ENCODE assay signal across 8 mouse cellular contexts in the genomic region with DNA sequence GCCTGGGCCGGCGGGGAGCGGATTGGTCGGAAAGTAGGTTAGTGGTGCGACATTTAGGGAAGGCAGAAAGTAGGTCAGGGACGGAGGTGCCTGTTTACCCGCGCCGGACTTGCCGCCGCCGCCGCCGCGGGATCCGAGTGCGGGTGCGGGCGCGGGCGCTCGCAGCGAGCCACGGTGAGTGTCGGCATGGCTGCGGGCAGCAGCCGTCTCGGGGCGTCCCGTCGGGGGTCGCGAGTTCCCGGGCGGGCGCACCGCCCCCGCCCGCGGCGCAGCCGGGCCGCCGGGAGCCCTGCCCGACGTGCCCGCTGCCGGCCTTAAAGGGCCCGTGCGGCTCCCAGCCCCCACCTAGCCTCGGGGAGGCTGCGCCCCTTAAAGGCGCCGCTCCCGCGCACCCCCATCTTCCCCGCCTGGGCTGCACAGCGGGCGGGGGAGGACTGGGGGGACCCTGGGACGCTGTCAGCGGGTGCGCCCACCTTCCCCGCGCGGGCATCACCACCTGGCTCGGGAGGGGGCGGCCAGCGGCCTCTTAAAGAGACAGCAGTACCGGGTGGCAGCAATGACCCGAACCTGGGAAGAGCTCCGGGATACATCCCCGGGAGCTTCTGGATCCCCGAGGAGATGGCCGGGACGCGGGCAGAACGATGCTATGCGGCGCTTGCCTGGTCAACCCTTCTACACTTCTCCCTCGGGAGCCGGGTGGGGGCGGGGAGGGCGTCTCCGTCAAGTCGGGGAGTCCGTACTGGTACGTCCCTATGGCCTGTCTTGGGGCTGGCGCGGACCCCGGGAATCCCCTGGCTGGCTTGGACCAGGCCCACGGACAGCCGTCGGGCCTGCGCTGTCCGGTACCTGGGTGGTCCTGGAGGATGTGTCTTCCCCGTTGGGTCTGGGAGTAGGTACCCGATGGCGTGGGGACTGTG. TPM values are rescaled to one million over a fixed set of nuclear protein-coding genes. Genes with fewer than 3 reads are reported as not detected.
A peak's percentile ranks its signal among the peaks of the same experiment; 100 is the strongest.
DNase-seq lines count a peak whose midpoint lies in the region; ATAC-seq and TF ChIP-seq lines count a peak whose summit lies in the region.

No protein-coding gene starts in this region.

- no peaks in the 10 kb centered on the region for H3K36me3 ChIP-seq in CH12.LX (replicated peaks in 1 of 2; ENCODE audit: control insufficient read depth in 1 of 2, insufficient read depth in 1 of 2, low read length in 1 of 2)
- no peaks in the 10 kb centered on the region for H3K36me3 ChIP-seq in embryonic facial prominence, embryonic 15.5 days
- no peaks in the 10 kb centered on the region for H3K36me3 ChIP-seq in heart, postnatal 0 days (replicated peaks; ENCODE audit: control insufficient read depth, insufficient read depth, low read length)
- H3K36me3 ChIP-seq in liver, embryonic 16.5 days (ENCODE audit: control insufficient read depth, insufficient read depth): no peaks in the 10 kb centered on the region

- ATAC-seq in embryonic facial prominence, embryonic 15.5 days (ENCODE audit: insufficient number of reproducible peaks, low FRiP score, low TSS enrichment, low read depth): peak; percentile 61
- peak; percentile 71 for ATAC-seq in heart, postnatal 0 days (ENCODE audit: insufficient read depth, low read depth)
- ATAC-seq in liver, embryonic 16.5 days (ENCODE audit: low read depth): peak; percentile 47

- DNase-seq in CH12.LX (ENCODE audit: extremely low read depth): no peak
- peak; percentile 79 for DNase-seq in adrenal gland, postnatal 10 days
- no peak for DNase-seq in heart, postnatal 0 days (ENCODE audit: low spot score)
- peak; percentile 47 to 68 for DNase-seq in layer of hippocampus, adult 2 months (ENCODE audit: low spot score in 2 of 2)
- DNase-seq in urinary bladder, postnatal 25 days (ENCODE audit: low spot score): peak; percentile 44

- in situ Hi-C loops in CH12.LX (cut with MboI; ENCODE audit: low pct_ligation_motif_present, low pct_unique_long_range_greater_than_20kb, low sequenced_read_pairs): no loop called here

- H3K9ac ChIP-seq in CH12.LX (ENCODE audit: insufficient read depth, low read depth): peak overlapping the region; percentile 58
- H3K9ac ChIP-seq in embryonic facial prominence, embryonic 15.5 days: peak overlapping the region; percentile 46
- H3K9ac ChIP-seq in heart, postnatal 0 days (replicated peaks; ENCODE audit: low read depth, low read length): peak overlapping the region; percentile 76
- H3K9ac ChIP-seq in liver, embryonic 16.5 days (ENCODE audit: low read depth, low read length): peak overlapping the region; percentile 55

- dilution Hi-C loops in CH12.LX (cut with MboI; ENCODE audit: extremely low pct_ligation_motif_present, extremely low pct_unique_long_range_greater_than_20kb, low sequenced_read_pairs): no loop called here

- no peaks in the 10 kb centered on the region for H3K79me2 ChIP-seq in CH12.LX (replicated peaks; ENCODE audit: control insufficient read depth, extremely low read depth, insufficient read depth, poor library complexity, severe bottlenecking)

- TF ChIP-seq EP300 in CH12.LX (IDR thresholded peaks at IDR 0.05; ENCODE audit: low read length): no peak
- no peak for TF ChIP-seq EP300 in heart, postnatal 0 days (IDR thresholded peaks at IDR 0.05; ENCODE audit: low read depth)

- peak overlapping the region; percentile 59 for H3K4me2 ChIP-seq in CH12.LX (ENCODE audit: insufficient read depth, low read depth, poor library complexity, severe bottlenecking)
- peak overlapping the region; percentile 89 for H3K4me2 ChIP-seq in embryonic facial prominence, embryonic 15.5 days (replicated peaks)
- peak overlapping the region; percentile 92 for H3K4me2 ChIP-seq in heart, postnatal 0 days (ENCODE audit: low read depth, low read length)
- H3K4me2 ChIP-seq in liver, embryonic 16.5 days (ENCODE audit: low read depth, low read length): peak overlapping the region; percentile 60

- H3K27ac ChIP-seq in CH12.LX (ENCODE audit: insufficient read depth, low read depth): no peak overlapping the region
- peak overlapping the region; percentile 84 for H3K27ac ChIP-seq in embryonic facial prominence, embryonic 15.5 days (replicated peaks)
- peak overlapping the region; percentile 95 for H3K27ac ChIP-seq in heart, postnatal 0 days (ENCODE audit: low read depth)
- H3K27ac ChIP-seq in layer of hippocampus, adult 2 months: peak overlapping the region; percentile 95
- H3K27ac ChIP-seq in liver, embryonic 16.5 days (ENCODE audit: low read length): peak overlapping the region; percentile 64
- H3K27ac ChIP-seq in olfactory bulb, adult 2 months (ENCODE audit: insufficient read depth, low read depth, low read length): peak overlapping the region; percentile 58

- no peak for TF ChIP-seq CTCF in CH12.LX (conservative IDR thresholded peaks at IDR 0.05 in 1 of 2, IDR thresholded peaks at IDR 0.05 in 1 of 2; ENCODE audit: low read depth in 2 of 2, low read length in 2 of 2)
- no peak for TF ChIP-seq CTCF in heart, postnatal 0 days (IDR thresholded peaks at IDR 0.05; ENCODE audit: low read depth)
- TF ChIP-seq CTCF in layer of hippocampus, adult 2 months (conservative IDR thresholded peaks at IDR 0.05): no peak
- no peak for TF ChIP-seq CTCF in olfactory bulb, adult 2 months (IDR thresholded peaks at IDR 0.05; ENCODE audit: insufficient read depth, low read depth, low read length)

- no peak; the same call in 1 of the 2 replicates for TF ChIP-seq POLR2A in CH12.LX (IDR thresholded peaks at IDR 0.05; ENCODE audit: low read depth, low read length)
- peak; percentile 25; the same call in 1 of the 2 replicates for TF ChIP-seq POLR2A in olfactory bulb, adult 2 months (IDR thresholded peaks at IDR 0.05; ENCODE audit: insufficient read depth, low read depth, low read length)

- H3K9me3 ChIP-seq in CH12.LX (replicated peaks; ENCODE audit: low read length): peaks cover 2% of the 10 kb centered on the region
- H3K9me3 ChIP-seq in embryonic facial prominence, embryonic 15.5 days (replicated peaks): no peaks in the 10 kb centered on the region
- no peaks in the 10 kb centered on the region for H3K9me3 ChIP-seq in heart, postnatal 0 days (replicated peaks; ENCODE audit: control insufficient read depth, low read length)
- no peaks in the 10 kb centered on the region for H3K9me3 ChIP-seq in liver, embryonic 16.5 days (replicated peaks; ENCODE audit: control insufficient read depth, low read length)

- no peak for TF ChIP-seq RAD21 in CH12.LX (IDR thresholded peaks at IDR 0.05; ENCODE audit: low read depth, low read length)

- peak overlapping the region; percentile 47 to 75 (median 74) for H3K4me3 ChIP-seq in CH12.LX (replicated peaks in 1 of 3; ENCODE audit: low read depth in 2 of 3, low read length in 2 of 3, poor library complexity in 1 of 3)
- peak overlapping the region; percentile 84 for H3K4me3 ChIP-seq in embryonic facial prominence, embryonic 15.5 days (replicated peaks)
- H3K4me3 ChIP-seq in heart, postnatal 0 days (ENCODE audit: low read depth, low read length): peak overlapping the region; percentile 97
- H3K4me3 ChIP-seq in layer of hippocampus, adult 2 months: peak overlapping the region; percentile 97
- peak overlapping the region; percentile 70 for H3K4me3 ChIP-seq in liver, embryonic 16.5 days (ENCODE audit: low read depth, low read length)
- H3K4me3 ChIP-seq in olfactory bulb, adult 2 months (ENCODE audit: insufficient read depth, low read depth, low read length): peak overlapping the region; percentile 82

- peaks cover 38% of the 10 kb centered on the region for H3K27me3 ChIP-seq in CH12.LX (replicated peaks)
- peaks cover 52% of the 10 kb centered on the region for H3K27me3 ChIP-seq in embryonic facial prominence, embryonic 15.5 days
- no peaks in the 10 kb centered on the region; the same call in 1 of the 2 replicates for H3K27me3 ChIP-seq in heart, postnatal 0 days (ENCODE audit: control insufficient read depth, insufficient read depth, low read length)
- peaks cover 48% of the 10 kb centered on the region for H3K27me3 ChIP-seq in liver, embryonic 16.5 days (ENCODE audit: control insufficient read depth, insufficient read depth, low read depth, low read length)

- peaks cover 9 to 25% of the 10 kb centered on the region in 2 experiments for H3K4me1 ChIP-seq in CH12.LX (ENCODE audit: control insufficient read depth in 1 of 2, insufficient read depth in 2 of 2)
- H3K4me1 ChIP-seq in embryonic facial prominence, embryonic 15.5 days: peaks cover 14% of the 10 kb centered on the region
- peaks cover 16% of the 10 kb centered on the region; the same call in 1 of the 2 replicates for H3K4me1 ChIP-seq in heart, postnatal 0 days (ENCODE audit: control insufficient read depth, insufficient read depth)
- no peaks in the 10 kb centered on the region for H3K4me1 ChIP-seq in liver, embryonic 16.5 days (ENCODE audit: control insufficient read depth, low read depth, low read length)
- peaks cover 15% of the 10 kb centered on the region for H3K4me1 ChIP-seq in olfactory bulb, adult 2 months (ENCODE audit: control insufficient read depth, insufficient read depth, low read length)

- under 1% methylated on average over 94 of the region's 98 CpGs for WGBS in embryonic facial prominence, embryonic 15.5 days
- WGBS in heart, postnatal 0 days: under 1% methylated on average over 85 of the region's 98 CpGs
- under 1% methylated on average over 89 of the region's 98 CpGs for WGBS in liver, embryonic 16.5 days (ENCODE audit: insufficient replicate concordance)
- WGBS in olfactory bulb, adult 2 months: under 1% methylated on average over 98 of the region's 98 CpGs

TF ChIP-seq in CH12.LX, 34 proteins besides CTCF, POLR2A, EP300 and RAD21 (continues in another document):
- TF ChIP-seq ETS1 (conservative IDR thresholded peaks at IDR 0.05; ENCODE audit: low read depth, low read length): no peak
- TF ChIP-seq USF2 (conservative IDR thresholded peaks at IDR 0.05; ENCODE audit: low read depth, low read length): no peak
- TF ChIP-seq MXI1 (IDR thresholded peaks at IDR 0.05; ENCODE audit: low read depth, low read length): no peak
- no peak for TF ChIP-seq USF1 (IDR thresholded peaks at IDR 0.05; ENCODE audit: low read depth, low read length)
- TF ChIP-seq KAT2A (IDR thresholded peaks at IDR 0.05; ENCODE audit: insufficient replicate concordance, low read length): no peak
- TF ChIP-seq MAFK (IDR thresholded peaks at IDR 0.05; ENCODE audit: insufficient replicate concordance, low read length): no peak

RNA-seq across cellular contexts. Expression of a gene that starts 0.5 kb away (rescaled TPM):
- 2.5 and 2.6 TPM in 2 replicates for total RNA-seq in CH12.LX (2012; rRNA removed)
- 4.6 TPM in 2 replicates for total RNA-seq in CH12.LX (2014; rRNA removed)
- polyA plus RNA-seq in CH12.LX (2012; ENCODE audit: insufficient read length, low read depth): 3.2 and 3.3 TPM in 2 replicates
- 10 to 100 TPM; 22.9 to 25.7 TPM for total RNA-seq in adrenal gland, postnatal 10 days (2021)
- polyA plus RNA-seq in embryonic facial prominence, embryonic 15.5 days (2015; fragmentation: Nextera tagmentation; extraction: Ambion mirVana): 9.0 and 10.3 TPM in 2 replicates
- total RNA-seq in heart, postnatal 0 days (2014; rRNA removed; ENCODE audit: low replicate concordance): 8.0 and 9.3 TPM in 2 replicates
- polyA plus RNA-seq in heart, postnatal 0 days (2015; fragmentation: Nextera tagmentation; extraction: Ambion mirVana): 3.7 and 4.6 TPM in 2 replicates
- total RNA-seq in layer of hippocampus, adult 2 months (2021): 10 to 100 TPM; 34.9 to 40.3 TPM
- polyA plus RNA-seq in liver, embryonic 16.5 days (2015; fragmentation: Nextera tagmentation; extraction: Ambion mirVana): 8.4 and 9.7 TPM in 2 replicates
- not detected in 2 replicates for polyA plus RNA-seq in olfactory bulb, adult 2 months (2012; ENCODE audit: insufficient read depth, insufficient read length, low replicate concordance, missing spikeins)

Comparison
In these comparisons a context has a peak if more than half of its experiments do, and no peak if none do; other contexts are left out.
1. DNase-seq: peak in adrenal gland, postnatal 10 days (single experiment), layer of hippocampus, adult 2 months (2 of 2) and urinary bladder, postnatal 25 days (single experiment); none in CH12.LX (single experiment) and heart, postnatal 0 days (single experiment).
2. Peak in every context shown above with its lines, with median percentiles within 50 percentile points of each other: H3K4me2 ChIP-seq, H3K4me3 ChIP-seq, H3K9ac ChIP-seq and ATAC-seq.